Mouse (Mus musculus) inflammation-experienced regulatory T-cells, adult 6 months (primary cell): ENCODE data around the gene Defa34. TPM values are rescaled to one million over a fixed set of nuclear protein-coding genes. Genes with fewer than 3 reads are reported as not detected.
"Not testable (repeated sequence)": the region's sequence is repeated elsewhere in the genome, so short reads cannot be mapped to it uniquely, and the experiment has no call there.

Source experiments
- ATAC-seq: one replicate; pipeline ENCODE4 v1.8.0; 2017
- polyA plus RNA-seq, 3 experiments: library from polyadenylated mRNA; unstranded; fragments of 100-300 nt; shearing (Covaris generic); gene quantifications; one replicate each; pipeline ENCODE4 v1.2.1; 2017

Gene Defa34
- not detected for polyA plus RNA-seq

- not testable (repeated sequence) for ATAC-seq
Measured at GRCm38 (mm10) chr8:21665497-21665896, at the start of gene Defa34. Gene Defa34 (plus strand): TSS chr8:21665797.

GRCm38 (mm10) chr8:21617883-21618282, 47.7 kb upstream of the Defa34 start, which contains the start of gene Defa26:
Gene Defa26 (plus strand): TSS chr8:21618183.
- ATAC-seq, result not testable (repeated sequence)

GRCm38 (mm10) chr8:21655480-21655879, 10.1 kb upstream of the Defa34 start, which contains the start of gene Defa17:
Gene Defa17 (plus strand): TSS chr8:21655780.
- not testable (repeated sequence) for ATAC-seq

- not testable (repeated sequence) for ATAC-seq
Measured at GRCm38 (mm10) chr8:21703545-21703944, 37.9 kb downstream of the Defa34 start, which contains the start of gene AY761184. Gene AY761184 (minus strand): TSS chr8:21703645.

Other genes with a start within 250 kb of the Defa34 start
- gene Defa36, start 238.4 kb upstream of the Defa34 start, polyA plus RNA-seq, result not detected
- not detected for gene Gm7849, start 209.2 kb upstream of the Defa34 start, polyA plus RNA-seq
- gene Defa20, start 156.5 kb upstream of the Defa34 start, polyA plus RNA-seq, result not detected
- gene Defa32, start 136.8 kb upstream of the Defa34 start, polyA plus RNA-seq, result not detected
- not detected for gene Defa37, start 100.4 kb upstream of the Defa34 start, polyA plus RNA-seq
- gene Defa28, start 82.8 kb upstream of the Defa34 start, polyA plus RNA-seq, result not detected
- not detected for gene Gm7861, start 71.3 kb upstream of the Defa34 start, polyA plus RNA-seq
- gene Defa26, start 47.6 kb upstream of the Defa34 start, polyA plus RNA-seq, result not detected
- not detected for gene Defa17, start 10.0 kb upstream of the Defa34 start, polyA plus RNA-seq
- gene AY761184, start 37.8 kb downstream of the Defa34 start, polyA plus RNA-seq, result not detected
- not detected for gene Defa24, start 68.7 kb downstream of the Defa34 start, polyA plus RNA-seq
- gene Defb50, start 157.7 kb downstream of the Defa34 start, polyA plus RNA-seq, result not detected
- not detected for gene Defb2, start 174.1 kb downstream of the Defa34 start, polyA plus RNA-seq
- not detected for gene Defb10, start 193.1 kb downstream of the Defa34 start, polyA plus RNA-seq
- gene Defb9, start 219.6 kb downstream of the Defa34 start, polyA plus RNA-seq, result not detected
- not detected for gene Defb11, start 240.6 kb downstream of the Defa34 start, polyA plus RNA-seq